Mouse (Mus musculus) G1E (cell line): ENCODE data around the gene Slfn9.

Experiments used
- CTCF ChIP-seq: IDR thresholded peaks from 2 replicates; pipeline ENCODE4 v1.5.1; 2012; ENCODE audit warnings: low read depth, low read length, inconsistent platforms, mixed read lengths
- GATA1 ChIP-seq: IDR thresholded peaks from 2 replicates; pipeline ENCODE4 v1.6.1; 2012; ENCODE audit warnings: borderline replicate concordance, low read length, inconsistent platforms, mixed read lengths
- TAL1 ChIP-seq: conservative IDR thresholded peaks from 2 replicates; pipeline ENCODE4 v1.6.1; 2012; ENCODE audit warnings: low read depth, low read length, inconsistent platforms, mixed read lengths

DNA sequence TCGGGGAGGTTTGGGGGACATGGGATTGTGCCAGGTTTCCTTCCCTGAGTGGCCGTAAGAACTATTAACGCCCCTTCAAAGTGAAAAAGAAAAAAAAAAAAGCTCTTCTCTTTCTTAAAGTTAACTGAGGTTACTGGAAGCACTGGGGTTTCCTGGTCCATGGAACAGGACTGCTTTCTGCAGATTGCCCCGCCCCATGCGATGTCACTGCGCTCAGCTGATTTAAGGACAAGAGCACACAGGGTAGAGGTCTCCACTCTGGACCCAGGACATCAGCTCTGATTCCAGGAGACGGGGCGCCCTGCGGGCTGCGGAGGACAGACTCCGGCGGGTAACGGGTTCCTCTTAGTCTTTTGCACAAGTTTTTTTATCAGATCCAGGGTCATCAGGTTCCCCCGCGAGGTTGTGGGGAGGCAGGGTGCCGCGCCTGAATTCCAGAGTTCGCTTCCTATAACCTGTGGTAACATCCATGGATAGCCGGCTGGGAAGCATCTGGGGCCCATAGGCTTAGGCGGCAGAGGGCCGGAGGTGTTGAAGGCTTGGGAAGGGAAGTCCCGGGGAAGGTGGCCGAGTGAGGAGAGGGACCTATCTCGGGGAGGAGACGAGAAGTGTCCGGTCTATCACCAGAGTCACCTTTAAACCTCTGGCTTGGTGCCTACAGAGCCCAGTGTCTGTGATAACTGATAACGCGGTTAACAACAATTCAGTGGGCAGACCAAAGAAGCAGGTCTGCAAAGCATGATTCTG, 39.6 kb downstream of the Slfn9 start:
- TF ChIP-seq CTCF (no peak), GATA1 (no peak), TAL1 (peak; percentile 80)
